ENCODE assay signal across 9 mouse cellular contexts in the genomic region with DNA sequence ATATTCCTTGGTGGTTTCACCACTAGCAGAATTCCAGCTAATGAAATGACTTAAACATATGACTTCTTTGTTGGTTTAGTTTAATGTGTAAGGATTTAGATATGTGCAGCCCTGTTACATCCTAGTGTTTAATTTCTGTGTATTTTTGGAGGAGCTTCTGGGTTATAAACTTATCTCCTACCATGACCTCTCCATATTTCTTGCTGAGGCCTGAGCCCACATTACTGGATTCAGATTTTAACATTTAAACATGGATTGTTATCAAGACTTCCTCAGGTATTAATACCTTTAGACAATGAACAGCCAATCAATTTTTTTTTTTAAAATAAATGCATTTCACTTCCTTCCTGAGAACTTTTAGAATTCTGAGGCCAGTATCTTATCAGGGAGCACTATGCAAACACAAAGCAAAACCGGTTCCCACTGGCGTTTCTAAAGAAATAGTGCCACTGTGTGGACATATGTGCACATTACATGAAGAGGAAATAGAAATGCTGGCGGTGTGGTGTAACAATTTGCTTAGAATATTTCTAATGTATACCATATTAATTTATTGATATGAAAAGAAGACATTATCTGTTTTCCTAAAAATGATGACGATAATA.
A peak's percentile ranks its signal among the peaks of the same experiment; 100 is the strongest.
DNase-seq lines count a peak whose midpoint lies in the region; ATAC-seq lines count a peak whose summit lies in the region.
"Had no signal": no experiment of that assay in that cellular context is flagged by ENCODE, and none has a peak within 500 bp of the region (broad histone marks: within the 10 kb centered on the region; RNA-seq: fewer than 3 reads in every experiment).

No protein-coding gene starts in this region.

- H3K9ac ChIP-seq in hindbrain, embryonic 13.5 days, result no peak overlapping the region
- no peak overlapping the region for H3K9ac ChIP-seq in lung, embryonic 15.5 days
- H3K9ac ChIP-seq: embryonic facial prominence, embryonic 12.5 days had no signal

- ATAC-seq in hindbrain, embryonic 13.5 days (ENCODE audit: low FRiP score), result 0 out of 2 replicates have a peak, but pooled peaks have one; percentile 62
- peak; percentile 11; the same call in 1 of the 2 replicates for ATAC-seq in lung, embryonic 15.5 days (ENCODE audit: borderline replicate concordance, extremely low read depth, low FRiP score, low TSS enrichment)

- intact Hi-C loops in left cerebral cortex, postnatal 4 days (cut with DNase I), result loop anchor here (5.0 to 10.0 kb wide), 3 partner anchors 111 to 718 kb away; a partner anchor contains a TSS

- no peaks in the 10 kb centered on the region for H3K4me1 ChIP-seq in hindbrain, embryonic 13.5 days (replicated peaks)
- no peaks in the 10 kb centered on the region for H3K4me1 ChIP-seq in lung, embryonic 15.5 days
- H3K4me1 ChIP-seq: embryonic facial prominence, embryonic 12.5 days had no signal

- no peak overlapping the region for H3K4me3 ChIP-seq in hindbrain, embryonic 13.5 days
- no peak overlapping the region for H3K4me3 ChIP-seq in lung, embryonic 15.5 days
- H3K4me3 ChIP-seq: embryonic facial prominence, embryonic 12.5 days had no signal

- WGBS in hindbrain, embryonic 13.5 days, result 2% methylated on average over 4 of the region's 4 CpGs
- WGBS in lung, embryonic 15.5 days, result 3% methylated on average over 4 of the region's 4 CpGs

- DNase-seq in left cerebral cortex, adult 11 months (ENCODE audit: low spot score), result peak; percentile 25
- DNase-seq in left cerebral cortex, postnatal 4 days, result no peak
- DNase-seq in Muller cell, postnatal 12 days (ENCODE audit: inconsistent ontology term), result peak; percentile 42
- peak; percentile 71 to 78 for DNase-seq in cerebellum, postnatal 14 days
- peak; percentile 10 for DNase-seq in yolk sac, embryonic 10.5 days (ENCODE audit: low spot score)
- no peak for DNase-seq in ovary, postnatal 10 days (ENCODE audit: low spot score)

- no peaks in the 10 kb centered on the region for H3K27me3 ChIP-seq in hindbrain, embryonic 13.5 days
- H3K27me3 ChIP-seq in lung, embryonic 15.5 days, result no peaks in the 10 kb centered on the region
- H3K27me3 ChIP-seq: embryonic facial prominence, embryonic 12.5 days had no signal

- no peaks in the 10 kb centered on the region for H3K36me3 ChIP-seq in hindbrain, embryonic 13.5 days
- no peaks in the 10 kb centered on the region for H3K36me3 ChIP-seq in lung, embryonic 15.5 days
- H3K36me3 ChIP-seq: embryonic facial prominence, embryonic 12.5 days had no signal

- no peak overlapping the region for H3K4me2 ChIP-seq in hindbrain, embryonic 13.5 days
- no peak overlapping the region for H3K4me2 ChIP-seq in lung, embryonic 15.5 days
- H3K4me2 ChIP-seq: embryonic facial prominence, embryonic 12.5 days had no signal

- H3K27ac ChIP-seq in hindbrain, embryonic 13.5 days, result no peak overlapping the region
- no peak overlapping the region for H3K27ac ChIP-seq in lung, embryonic 15.5 days
- H3K27ac ChIP-seq: embryonic facial prominence, embryonic 12.5 days had no signal

- no peaks in the 10 kb centered on the region for H3K9me3 ChIP-seq in hindbrain, embryonic 13.5 days
- H3K9me3 ChIP-seq in lung, embryonic 15.5 days, result no peaks in the 10 kb centered on the region
- H3K9me3 ChIP-seq: embryonic facial prominence, embryonic 12.5 days had no signal

Comparison
In these comparisons a context has a peak if more than half of its experiments do, and no peak if none do; other contexts are left out.
1. DNase-seq: peak in left cerebral cortex, adult 11 months (single experiment), Muller cell, postnatal 12 days (single experiment), cerebellum, postnatal 14 days (2 of 2) and yolk sac, embryonic 10.5 days (single experiment); none in left cerebral cortex, postnatal 4 days (single experiment) and ovary, postnatal 10 days (single experiment).